20 mouse cellular contexts compared by ENCODE assay signal in genomic region chr11:93571917-93572641, GRCm38 (mm10).
DNase-seq lines count a peak whose midpoint lies in the region; ATAC-seq and TF ChIP-seq lines count a peak whose summit lies in the region.
"Had no signal": no experiment of that assay in that cellular context is flagged by ENCODE, and none has a peak within 500 bp of the region (broad histone marks: within the 10 kb centered on the region; RNA-seq: fewer than 3 reads in every experiment).

No protein-coding gene starts in this region.

- peaks cover 11% of the 10 kb centered on the region in 2 experiments; a peak in 3 of 4 replicates for H3K4me1 ChIP-seq in heart, embryonic 14.5 days (ENCODE audit: control insufficient read depth in 2 of 2, insufficient read depth in 2 of 2, low read length in 2 of 2)
- peaks cover 10% of the 10 kb centered on the region; the same call in 1 of the 2 replicates for H3K4me1 ChIP-seq in heart, embryonic 10.5 days
- no peaks in the 10 kb centered on the region for H3K4me1 ChIP-seq in forebrain, embryonic 14.5 days (ENCODE audit: control insufficient read depth, insufficient read depth, low read length)
- H3K4me1 ChIP-seq: embryonic facial prominence, embryonic 15.5 days; forebrain, embryonic 10.5 days; forebrain, embryonic 15.5 days; hindbrain, embryonic 10.5 days; intestine, embryonic 15.5 days had no signal

- H3K27me3 ChIP-seq in heart, embryonic 14.5 days (ENCODE audit: control insufficient read depth, insufficient read depth, low read length) = no peaks in the 10 kb centered on the region
- H3K27me3 ChIP-seq in heart, embryonic 10.5 days (ENCODE audit: insufficient read depth, poor library complexity, severe bottlenecking) = no peaks in the 10 kb centered on the region
- H3K27me3 ChIP-seq in myocyte (ENCODE audit: control insufficient read depth, insufficient read depth, insufficient read length) = no peaks in the 10 kb centered on the region
- H3K27me3 ChIP-seq in forebrain, embryonic 14.5 days (replicated peaks; ENCODE audit: control insufficient read depth, insufficient read depth, low read length) = no peaks in the 10 kb centered on the region
- H3K27me3 ChIP-seq: embryonic facial prominence, embryonic 15.5 days; forebrain, embryonic 15.5 days; intestine, embryonic 15.5 days had no signal

- no peaks in the 10 kb centered on the region for H3K79me2 ChIP-seq in myocyte (ENCODE audit: control insufficient read depth, insufficient read depth)

- no peak overlapping the region for H3K4me3 ChIP-seq in heart, embryonic 14.5 days (ENCODE audit: control insufficient read depth in 1 of 2, insufficient read depth in 1 of 2, low read depth in 1 of 2, low read length in 2 of 2)
- no peak overlapping the region for H3K4me3 ChIP-seq in heart, embryonic 10.5 days
- H3K4me3 ChIP-seq in layer of hippocampus, adult 2 months = no peak overlapping the region
- H3K4me3 ChIP-seq in myocyte = no peak overlapping the region
- no peak overlapping the region for H3K4me3 ChIP-seq in forebrain, embryonic 14.5 days (ENCODE audit: low read depth, low read length)
- H3K4me3 ChIP-seq: embryonic facial prominence, embryonic 15.5 days; erythroblast, embryonic 14.5 days; forebrain, embryonic 10.5 days; forebrain, embryonic 15.5 days; heart, adult 2 months; hindbrain, embryonic 10.5 days; intestine, embryonic 15.5 days had no signal

- peak overlapping the region; percentile 14 to 23; a peak in 1 of 4 replicates for H3K27ac ChIP-seq in heart, embryonic 14.5 days (replicated peaks in 1 of 2; ENCODE audit: control insufficient read depth in 1 of 2, insufficient read depth in 1 of 2, low read depth in 2 of 2, low read length in 2 of 2)
- no peak overlapping the region for H3K27ac ChIP-seq in heart, embryonic 10.5 days
- 0 out of 2 replicates have a peak overlapping the region, but pooled peaks have one; percentile 55 for H3K27ac ChIP-seq in layer of hippocampus, adult 2 months
- H3K27ac ChIP-seq in forebrain, embryonic 14.5 days (ENCODE audit: low read depth, low read length) = no peak overlapping the region
- H3K27ac ChIP-seq: embryonic facial prominence, embryonic 15.5 days; forebrain, embryonic 10.5 days; forebrain, embryonic 15.5 days; heart, adult 2 months; hindbrain, embryonic 10.5 days; hindbrain, embryonic 14.5 days; intestine, embryonic 15.5 days had no signal

- WGBS in heart, embryonic 14.5 days = 52% methylated on average over 11 of the region's 11 CpGs
- WGBS in heart, embryonic 10.5 days = 64% methylated on average over 11 of the region's 11 CpGs
- WGBS in forebrain, embryonic 14.5 days = 87% methylated on average over 11 of the region's 11 CpGs

- no peak for TF ChIP-seq POLR2A in myocyte (IDR thresholded peaks at IDR 0.05; ENCODE audit: insufficient read length, low read depth)

- no peak overlapping the region for H3ac ChIP-seq in myocyte (ENCODE audit: control insufficient read depth, insufficient read length)

- DNase-seq in heart, embryonic 10.5 days (ENCODE audit: low spot score) = no peak
- no peak for DNase-seq in layer of hippocampus, adult 2 months (ENCODE audit: low spot score in 2 of 2)
- no peak for DNase-seq in layer of hippocampus, adult 11-12 months (ENCODE audit: low spot score)
- no peak for DNase-seq in forebrain, embryonic 14.5 days (ENCODE audit: low spot score)
- DNase-seq: adrenal gland, adult 2 months; adrenal gland, postnatal 36 days; cerebellum, adult 2 months; cerebellum, postnatal 10 days; heart, adult 2 months; heart, postnatal 10 days; kidney, adult 18-20 months had no signal

- H3K36me3 ChIP-seq in heart, embryonic 14.5 days (ENCODE audit: control insufficient read depth, insufficient read depth, low read length) = no peaks in the 10 kb centered on the region
- no peaks in the 10 kb centered on the region for H3K36me3 ChIP-seq in heart, embryonic 10.5 days
- no peaks in the 10 kb centered on the region for H3K36me3 ChIP-seq in myocyte (ENCODE audit: control insufficient read depth, insufficient read depth)
- no peaks in the 10 kb centered on the region for H3K36me3 ChIP-seq in forebrain, embryonic 14.5 days (ENCODE audit: control insufficient read depth, insufficient read depth, low read length)
- H3K36me3 ChIP-seq: embryonic facial prominence, embryonic 15.5 days; forebrain, embryonic 10.5 days; forebrain, embryonic 15.5 days; hindbrain, embryonic 10.5 days; intestine, embryonic 15.5 days had no signal

- peak overlapping the region; percentile 36 for H3K4me2 ChIP-seq in heart, embryonic 14.5 days (ENCODE audit: low read length)
- H3K4me2 ChIP-seq in myocyte (ENCODE audit: low read depth) = peak overlapping the region; percentile 18
- no peak overlapping the region for H3K4me2 ChIP-seq in forebrain, embryonic 14.5 days (ENCODE audit: low read length)
- H3K4me2 ChIP-seq: embryonic facial prominence, embryonic 15.5 days; forebrain, embryonic 15.5 days; hindbrain, embryonic 14.5 days; intestine, embryonic 15.5 days had no signal

- peak; percentile 50; the same call in 1 of the 2 replicates for ATAC-seq in heart, embryonic 14.5 days (ENCODE audit: insufficient number of reproducible peaks, insufficient read depth, low FRiP score, low read depth)
- no peak for ATAC-seq in forebrain, embryonic 14.5 days
- ATAC-seq: forebrain, embryonic 15.5 days; intestine, embryonic 15.5 days had no signal

- no peak for TF ChIP-seq CTCF in layer of hippocampus, adult 2 months (conservative IDR thresholded peaks at IDR 0.05)

- no peaks in the 10 kb centered on the region for H3K9me3 ChIP-seq in heart, embryonic 14.5 days (ENCODE audit: control insufficient read depth, low read length)
- H3K9me3 ChIP-seq in heart, embryonic 10.5 days = no peaks in the 10 kb centered on the region
- no peaks in the 10 kb centered on the region for H3K9me3 ChIP-seq in forebrain, embryonic 14.5 days (replicated peaks; ENCODE audit: control insufficient read depth, low read length)
- H3K9me3 ChIP-seq: embryonic facial prominence, embryonic 15.5 days; forebrain, embryonic 10.5 days; forebrain, embryonic 15.5 days; hindbrain, embryonic 10.5 days; intestine, embryonic 15.5 days had no signal

- H3K9ac ChIP-seq in heart, embryonic 14.5 days (ENCODE audit: low read length) = no peak overlapping the region
- no peak overlapping the region for H3K9ac ChIP-seq in forebrain, embryonic 14.5 days (ENCODE audit: low read length)
- H3K9ac ChIP-seq: embryonic facial prominence, embryonic 15.5 days; forebrain, embryonic 15.5 days; hindbrain, embryonic 14.5 days; intestine, embryonic 15.5 days had no signal

TF ChIP-seq in myocyte, 11 proteins besides CTCF, POLR2A, EP300 and RAD21:
- no peak for TF ChIP-seq TCF3 (IDR thresholded peaks at IDR 0.05; ENCODE audit: insufficient read length, low read depth)
TF ChIP-seq in myocyte: peak in this region for 0.

Comparison
In these comparisons a context has a peak if more than half of its experiments do, and no peak if none do; other contexts are left out.
1. H3K27ac ChIP-seq: peak in heart, embryonic 14.5 days (2 of 2) and layer of hippocampus, adult 2 months (single experiment); none in heart, embryonic 10.5 days (single experiment) and forebrain, embryonic 14.5 days (single experiment).